Mouse (Mus musculus): ENCODE data around the gene Atp1b4.
"Not testable (repeated sequence)": the region's sequence is repeated elsewhere in the genome, so short reads cannot be mapped to it uniquely, and the experiment has no call there.

The Atp1b4 gene

GRCm38 (mm10) chrX:38315884-38316283, at the start of gene Atp1b4:
Gene Atp1b4 (plus strand): TSS chrX:38316184.
- no peak for DNase-seq (ENCODE audit: low spot score)

- DNase-seq (ENCODE audit: low spot score) = peak; percentile 10
These were observed 7.4 kb upstream of the Atp1b4 start for GRCm38 (mm10) chrX:38308597-38308996.

- no peak for DNase-seq (ENCODE audit: low spot score)
These were observed 4.9 kb upstream of the Atp1b4 start for GRCm38 (mm10) chrX:38311054-38311453.

- no peak for DNase-seq (ENCODE audit: low spot score)
These were observed 2.9 kb upstream of the Atp1b4 start for GRCm38 (mm10) chrX:38312910-38313625.

- DNase-seq (ENCODE audit: low spot score) = no peak
These were observed 2.3 kb upstream of the Atp1b4 start for GRCm38 (mm10) chrX:38313626-38314210.

- DNase-seq (ENCODE audit: low spot score) = no peak
These were observed 14.9 kb downstream of the Atp1b4 start for GRCm38 (mm10) chrX:38330695-38331406.

- peak; percentile 30 for DNase-seq (ENCODE audit: low spot score)
These were observed 18.6 kb downstream of the Atp1b4 start for GRCm38 (mm10) chrX:38334329-38335279.

- no peak for DNase-seq (ENCODE audit: low spot score)
These were observed 46.0 kb downstream of the Atp1b4 start for GRCm38 (mm10) chrX:38362016-38362415.

GRCm38 (mm10) chrX:38364621-38365020, 48.6 kb downstream of the Atp1b4 start:
- DNase-seq (ENCODE audit: low spot score) = not testable (repeated sequence)

GRCm38 (mm10) chrX:38373169-38373568, 57.2 kb downstream of the Atp1b4 start:
- DNase-seq (ENCODE audit: low spot score) = not testable (repeated sequence)
